Mouse (Mus musculus) heart, adult 2 months (tissue): Measurements from ENCODE around the gene Krt9. TPM values are rescaled to one million over a fixed set of nuclear protein-coding genes. Genes with fewer than 3 reads are reported as not detected.

Experiments used
- DNase-seq, 2 experiments: peaks; one replicate each; pipeline ENCODE4 v3.0.0; 2021
- H3K27ac ChIP-seq: fragments of 200-600 bp; 2 replicates; pipeline ENCODE4 v1.8.1; 2022
- H3K27me3 ChIP-seq: fragments of 200-500 bp; 2 replicates; pipeline ENCODE4 v1.6.1; 2012; ENCODE audit warnings: mild to moderate bottlenecking, low read length, inconsistent platforms, mixed read lengths; ENCODE audit not compliant: control insufficient read depth, insufficient read depth
- H3K36me3 ChIP-seq: fragments of 200-500 bp; 2 replicates; pipeline ENCODE4 v1.6.1; 2012; ENCODE audit warnings: low read length, inconsistent platforms; ENCODE audit not compliant: control insufficient read depth, insufficient read depth
- H3K4me1 ChIP-seq: fragments of 200-500 bp; 2 replicates; pipeline ENCODE4 v1.6.1; 2011; ENCODE audit warnings: low read length; ENCODE audit not compliant: control insufficient read depth, insufficient read depth
- H3K4me3 ChIP-seq: fragments of 200-600 bp; 2 replicates; pipeline ENCODE4 v1.8.1; 2022
- H3K79me2 ChIP-seq: fragments of 200-500 bp; replicated peaks from 2 replicates; pipeline ENCODE4 v1.6.1; 2012; ENCODE audit warnings: mild to moderate bottlenecking, inconsistent platforms, low read length, moderate library complexity, mixed read lengths; ENCODE audit not compliant: control insufficient read depth, insufficient read depth
- H3K9ac ChIP-seq: fragments of 200-500 bp; 2 replicates; pipeline ENCODE4 v1.6.1; 2012; ENCODE audit warnings: low read depth, mild to moderate bottlenecking, control low read depth, inconsistent platforms, low read length, mixed read lengths
- CTCF ChIP-seq: fragments of 200-600 bp; IDR thresholded peaks from 2 replicates; pipeline ENCODE4 v1.8.1; 2022; ENCODE audit warnings: antibody characterized with exemption, mild to moderate bottlenecking, moderate library complexity
- EP300 ChIP-seq: fragments of 200-500 bp; IDR thresholded peaks from 2 replicates; pipeline ENCODE4 v1.6.1; 2011; ENCODE audit warnings: low read depth, low read length, control low read depth; ENCODE audit not compliant: insufficient read depth
- POLR2A ChIP-seq: fragments of 200-500 bp; IDR thresholded peaks from 2 replicates; pipeline ENCODE4 v1.6.1; 2011; ENCODE audit warnings: mild to moderate bottlenecking, low read depth, low read length, control low read depth; ENCODE audit not compliant: insufficient read depth
- WGBS: fragments of 180-500 bp; shearing (Covaris S2); methylation state at CpG from one replicate; pipeline ENCODE4 v1.1.7; 2018; 5-methylcytosine and 5-hydroxymethylcytosine counted together
- intact Hi-C: fragments of 180-260 bp; cut with DNase I; formaldehyde crosslinking; loops from one replicate; pipeline ENCODE4 v1.15.1; 2025
- polyA plus RNA-seq: library from polyadenylated mRNA; depleted of rRNA; stranded (reverse); fragments of >200 nt; gene quantifications from 2 replicates; pipeline ENCODE4 v1.2.3, GENCODE M21; 2012
- total RNA-seq, 2 experiments: library from RNA; stranded (reverse); gene quantifications; 2 replicates each; pipeline ENCODE4 v1.2.3; 2021

The Krt9 gene
- total and polyA plus RNA-seq, 3 experiments: not detected

GRCm38 (mm10) chr11:100179260-100179659, 13.8 kb downstream of the Krt9 start:
- no peaks in the 10 kb centered on the region for H3K36me3 ChIP-seq
- intact Hi-C loops: no loop called here
- 73% methylated on average over 3 of the region's 3 CpGs for WGBS
- no peak overlapping the region for H3K9ac ChIP-seq
- no peak overlapping the region for H3K4me3 ChIP-seq
- TF ChIP-seq CTCF: no peak
- no peak for TF ChIP-seq EP300
- TF ChIP-seq POLR2A: no peak
- no peaks in the 10 kb centered on the region for H3K79me2 ChIP-seq
- DNase-seq: no peak
- H3K4me1 ChIP-seq: no peaks in the 10 kb centered on the region; the same call in 1 of the 2 replicates
- no peaks in the 10 kb centered on the region for H3K27me3 ChIP-seq
- no peak overlapping the region for H3K27ac ChIP-seq

GRCm38 (mm10) chr11:100178307-100178706, 14.7 kb downstream of the Krt9 start:
- intact Hi-C loops: no loop called here
- H3K27me3 ChIP-seq: no peaks in the 10 kb centered on the region
- H3K4me1 ChIP-seq: no peaks in the 10 kb centered on the region; the same call in 1 of the 2 replicates
- H3K79me2 ChIP-seq: no peaks in the 10 kb centered on the region
- 70% methylated on average over 5 of the region's 5 CpGs for WGBS
- H3K4me3 ChIP-seq: no peak overlapping the region
- H3K36me3 ChIP-seq: no peaks in the 10 kb centered on the region
- no peak overlapping the region for H3K27ac ChIP-seq
- no peak overlapping the region for H3K9ac ChIP-seq
- TF ChIP-seq POLR2A (no peak), EP300 (no peak), CTCF (no peak)
- DNase-seq: no peak

GRCm38 (mm10) chr11:100176791-100177190, 16.3 kb downstream of the Krt9 start:
- 74% methylated on average over 9 of the region's 9 CpGs for WGBS
- intact Hi-C loops: no loop called here
- no peak overlapping the region for H3K4me3 ChIP-seq

GRCm38 (mm10) chr11:100168765-100169762, 24.0 kb downstream of the Krt9 start:
- no peak overlapping the region for H3K27ac ChIP-seq

More at GRCm38 (mm10) chr11:100176791-100177190, 16.3 kb downstream of the Krt9 start:
- TF ChIP-seq CTCF (no peak), POLR2A (no peak), EP300 (no peak)
- DNase-seq: no peak
- Histone ChIP-seq H3K27ac (no peak overlapping the region), H3K79me2 (no peaks in the 10 kb centered on the region), H3K4me1 (no peaks in the 10 kb centered on the region; the same call in 1 of the 2 replicates), H3K9ac (no peak overlapping the region), H3K27me3 (no peaks in the 10 kb centered on the region), H3K36me3 (no peaks in the 10 kb centered on the region)

GRCm38 (mm10) chr11:100168071-100168470, 25.0 kb downstream of the Krt9 start:
- no peak for TF ChIP-seq EP300
- TF ChIP-seq CTCF: no peak
- no peak for TF ChIP-seq POLR2A
- intact Hi-C loops: loop anchor here (5.0 kb wide), 1 partner anchor 101 kb away; no protein-coding TSS in a partner anchor
- Histone ChIP-seq H3K4me1 (0 out of 2 replicates have a peak, but pooled peaks cover 3% of the 10 kb centered on the region), H3K27me3 (no peaks in the 10 kb centered on the region), H3K4me3 (no peak overlapping the region), H3K9ac (no peak overlapping the region), H3K36me3 (no peaks in the 10 kb centered on the region), H3K79me2 (no peaks in the 10 kb centered on the region), H3K27ac (no peak overlapping the region)
- peak in 1 of 2 experiments; percentile 50 for DNase-seq
- 45% methylated on average over 8 of the region's 8 CpGs for WGBS

More at GRCm38 (mm10) chr11:100168765-100169762, 24.0 kb downstream of the Krt9 start:
- Histone ChIP-seq H3K4me3 (no peak overlapping the region), H3K36me3 (no peaks in the 10 kb centered on the region), H3K79me2 (no peaks in the 10 kb centered on the region), H3K4me1 (0 out of 2 replicates have a peak, but pooled peaks cover 3% of the 10 kb centered on the region), H3K27me3 (no peaks in the 10 kb centered on the region), H3K9ac (no peak overlapping the region)
- DNase-seq: peak; percentile 50 to 73
- WGBS: 22% methylated on average over 14 of the region's 14 CpGs
- TF ChIP-seq EP300 (no peak), CTCF (peak; percentile 71)
- intact Hi-C loops: loop anchor here (1.0 to 5.0 kb wide), 2 partner anchors 102 to 113 kb away; no protein-coding TSS in a partner anchor

GRCm38 (mm10) chr11:100164392-100164791, 28.7 kb downstream of the Krt9 start:
- DNase-seq: no peak
- WGBS: 62% methylated on average over 7 of the region's 7 CpGs
- intact Hi-C loops: no loop called here
- Histone ChIP-seq H3K27me3 (no peaks in the 10 kb centered on the region), H3K4me1 (0 out of 2 replicates have a peak, but pooled peaks cover 3% of the 10 kb centered on the region), H3K4me3 (no peak overlapping the region), H3K27ac (no peak overlapping the region), H3K9ac (no peak overlapping the region), H3K79me2 (no peaks in the 10 kb centered on the region), H3K36me3 (no peaks in the 10 kb centered on the region)
- TF ChIP-seq EP300 (no peak), CTCF (no peak)
